Mouse (Mus musculus) spleen, adult 2 months (tissue): Measurements from ENCODE around the gene Gm17268. TPM values are rescaled to one million over a fixed set of nuclear protein-coding genes. Genes with fewer than 3 reads are reported as not detected.

Experiments
- DNase-seq, 2 experiments: peaks; one replicate each; pipeline versions ENCODE4 v3.0.0 to v3.0.0-alpha.2; 2012 to 2021; ENCODE audit warnings: low spot score in 2 of 2, low read depth in 1 of 2
- H3K27ac ChIP-seq: fragments of 200-500 bp; 2 replicates; pipeline ENCODE4 v1.5.1; 2012; ENCODE audit warnings: low read length, inconsistent platforms; ENCODE audit not compliant: insufficient read depth
- H3K27me3 ChIP-seq: fragments of 200-500 bp; 2 replicates; pipeline ENCODE4 v1.6.1; 2012; ENCODE audit warnings: mild to moderate bottlenecking, moderate library complexity, low read length, inconsistent platforms; ENCODE audit not compliant: control insufficient read depth, insufficient read depth
- H3K36me3 ChIP-seq: fragments of 200-500 bp; 2 replicates; pipeline ENCODE4 v1.6.1; 2012; ENCODE audit warnings: mild to moderate bottlenecking, low read length, inconsistent platforms; ENCODE audit not compliant: control insufficient read depth, insufficient read depth
- H3K4me1 ChIP-seq: fragments of 200-500 bp; 2 replicates; pipeline ENCODE4 v1.6.1; 2011; ENCODE audit warnings: inconsistent platforms; ENCODE audit not compliant: control insufficient read depth, insufficient read depth, insufficient read length
- H3K4me3 ChIP-seq: fragments of 200-500 bp; 2 replicates; pipeline ENCODE4 v1.5.1; 2011; ENCODE audit warnings: mild to moderate bottlenecking, inconsistent platforms; ENCODE audit not compliant: insufficient read depth, insufficient read length; ENCODE audit errors: extremely low read depth
- CTCF ChIP-seq: fragments of 200-500 bp; IDR thresholded peaks from 2 replicates; pipeline ENCODE4 v1.5.1; 2011; ENCODE audit warnings: mild to moderate bottlenecking, inconsistent platforms; ENCODE audit not compliant: insufficient read depth, insufficient read length, insufficient replicate concordance; ENCODE audit errors: extremely low read depth
- POLR2A ChIP-seq: fragments of 200-500 bp; IDR thresholded peaks from 2 replicates; pipeline ENCODE4 v1.6.1; 2011; ENCODE audit warnings: low read depth, low read length, inconsistent platforms
- whole genome bisulfite sequencing: fragments of 180-500 bp; shearing (Covaris S2); methylation state at CpG from one replicate; pipeline ENCODE4 v1.1.7; 2018; 5-methylcytosine and 5-hydroxymethylcytosine counted together
- polyA plus RNA-seq: library from polyadenylated mRNA; depleted of rRNA; stranded (reverse); fragments of >200 nt; gene quantifications from 2 replicates; pipeline ENCODE4 v1.2.3, GENCODE M21; 2012; rRNA removed

The Gm17268 gene
- polyA plus RNA-seq = not detected in 2 replicates

- WGBS = 37% methylated on average over 2 of the region's 2 CpGs
- DNase-seq = no peak
- TF ChIP-seq CTCF (no peak), POLR2A (no peak)
- H3K4me3 ChIP-seq = no peak within 1 kb of the TSS
- H3K4me1 ChIP-seq = no peaks in the 10 kb centered on the region
- no peaks in the 10 kb centered on the region for H3K36me3 ChIP-seq
- H3K27me3 ChIP-seq = no peaks in the 10 kb centered on the region
- H3K27ac ChIP-seq = no peak within 1 kb of the TSS
Measured at GRCm38 (mm10) chr11:82038535-82038934, at the start of gene Gm17268. Gene Gm17268 (minus strand): TSS chr11:82038562.

DNA sequence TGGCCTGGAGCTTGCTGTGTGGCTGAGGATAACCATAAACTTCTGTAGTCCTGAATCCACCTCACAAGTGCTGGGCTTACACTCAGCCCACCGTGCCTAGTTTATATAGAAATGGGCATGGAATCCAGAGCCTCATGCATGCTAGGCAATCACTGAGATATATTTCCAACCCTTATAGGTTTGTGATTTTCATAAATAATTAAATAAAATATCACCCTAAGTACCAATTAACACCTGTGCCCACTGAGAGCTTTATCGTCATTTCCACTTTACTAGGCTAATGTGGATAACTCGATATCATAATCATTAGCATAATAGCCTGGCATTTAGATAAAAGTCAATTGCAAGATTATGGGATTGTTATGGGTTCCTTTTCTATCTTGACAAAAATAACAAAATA is 46.0 kb upstream of the Gm17268 start:
- TF ChIP-seq CTCF = no peak
- TF ChIP-seq POLR2A = no peak
- Histone ChIP-seq H3K27me3 (no peaks in the 10 kb centered on the region), H3K27ac (no peak overlapping the region), H3K4me1 (no peaks in the 10 kb centered on the region), H3K36me3 (no peaks in the 10 kb centered on the region), H3K4me3 (no peak overlapping the region)
- DNase-seq = no peak
- WGBS = 90% methylated on average over 3 of the region's 3 CpGs

DNA sequence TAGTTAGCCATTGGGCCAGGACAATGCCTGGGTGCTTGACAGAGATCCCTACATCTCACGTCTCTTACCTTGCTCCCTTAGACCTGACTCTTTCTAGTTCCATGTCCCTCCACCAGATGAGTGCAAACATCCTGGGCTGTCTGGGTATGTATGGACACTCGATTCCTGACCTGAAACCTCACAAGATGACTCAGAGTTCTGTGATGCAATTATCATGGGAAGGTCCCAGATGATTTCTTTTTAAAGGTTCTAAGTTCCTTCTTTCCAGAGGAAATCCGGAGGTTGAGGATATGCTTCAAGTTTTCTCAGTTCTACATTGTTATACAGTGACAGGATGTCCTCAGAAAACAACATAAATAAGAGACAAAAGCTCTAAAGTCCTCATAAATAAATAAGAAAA is 42.5 kb upstream of the Gm17268 start:
- Histone ChIP-seq H3K27ac (no peak overlapping the region), H3K36me3 (no peaks in the 10 kb centered on the region), H3K4me1 (no peaks in the 10 kb centered on the region), H3K27me3 (no peaks in the 10 kb centered on the region), H3K4me3 (no peak overlapping the region)
- no peak for TF ChIP-seq CTCF
- no peak for TF ChIP-seq POLR2A
- WGBS = 66% methylated on average over 3 of the region's 3 CpGs
- no peak for DNase-seq

GRCm38 (mm10) chr11:82078136-82078730 is 39.9 kb upstream of the Gm17268 start:
- TF ChIP-seq POLR2A (no peak), CTCF (no peak)
- H3K36me3 ChIP-seq = no peaks in the 10 kb centered on the region
- H3K27me3 ChIP-seq = no peaks in the 10 kb centered on the region
- no peaks in the 10 kb centered on the region for H3K4me1 ChIP-seq
- H3K4me3 ChIP-seq = no peak overlapping the region
- DNase-seq = no peak
- no peak overlapping the region for H3K27ac ChIP-seq

DNA sequence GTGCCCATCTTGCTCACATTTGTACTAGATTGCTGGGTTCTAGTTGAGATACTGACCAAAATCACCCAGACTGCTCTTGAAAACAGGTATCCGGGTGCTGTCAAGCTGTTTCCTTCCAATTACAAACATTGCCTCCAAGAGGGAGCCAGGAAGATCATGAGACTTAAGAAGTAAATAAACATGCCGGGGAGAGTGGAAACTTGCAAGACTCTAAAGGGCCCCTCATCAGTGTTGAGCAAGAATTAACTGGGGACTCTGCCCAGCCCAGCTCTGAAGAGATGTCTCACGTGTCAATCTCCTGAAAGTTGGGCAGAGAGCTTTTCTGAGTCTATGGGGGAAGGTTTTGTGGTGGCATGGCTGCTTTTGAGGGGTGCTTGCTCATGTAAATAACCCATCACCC is 38.7 kb upstream of the Gm17268 start:
- no peak overlapping the region for H3K4me3 ChIP-seq
- H3K27me3 ChIP-seq = no peaks in the 10 kb centered on the region
- 43% methylated on average over 3 of the region's 3 CpGs for WGBS
- no peaks in the 10 kb centered on the region for H3K4me1 ChIP-seq
- H3K27ac ChIP-seq = no peak overlapping the region
- DNase-seq = no peak
- TF ChIP-seq POLR2A = no peak
- no peak for TF ChIP-seq CTCF
- no peaks in the 10 kb centered on the region for H3K36me3 ChIP-seq

- no peaks in the 10 kb centered on the region for H3K27me3 ChIP-seq
- H3K36me3 ChIP-seq = no peaks in the 10 kb centered on the region
- H3K4me1 ChIP-seq = no peaks in the 10 kb centered on the region
- H3K27ac ChIP-seq = no peak overlapping the region
- no peak for DNase-seq
- WGBS = 85% methylated on average over 3 of the region's 3 CpGs
- no peak for TF ChIP-seq CTCF
- no peak overlapping the region for H3K4me3 ChIP-seq
Measured at GRCm38 (mm10) chr11:82073686-82074085, 35.3 kb upstream of the Gm17268 start.

DNA sequence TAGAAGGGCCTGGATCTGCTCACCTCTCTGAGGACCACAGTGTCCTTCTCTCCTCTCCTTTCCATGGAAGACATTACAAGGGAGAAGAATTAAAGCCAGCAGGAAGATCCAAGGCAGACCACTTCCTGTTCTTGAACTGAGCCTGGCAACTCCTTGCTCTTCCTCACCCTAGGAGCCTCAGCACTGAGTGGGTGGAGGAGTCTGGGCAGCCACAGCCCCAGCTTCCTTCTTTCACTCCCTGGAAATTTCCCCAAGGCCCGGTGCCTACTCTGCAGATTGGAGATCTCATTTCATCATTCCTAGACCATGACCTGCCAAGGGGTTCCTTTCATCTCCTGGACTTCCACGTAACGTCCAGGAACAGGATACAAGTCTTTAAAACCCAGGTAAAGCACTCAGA is 34.6 kb upstream of the Gm17268 start:
- Histone ChIP-seq H3K27me3 (no peaks in the 10 kb centered on the region), H3K4me1 (no peaks in the 10 kb centered on the region), H3K27ac (no peak overlapping the region), H3K4me3 (no peak overlapping the region), H3K36me3 (no peaks in the 10 kb centered on the region)
- TF ChIP-seq POLR2A (no peak), CTCF (no peak)
- no peak for DNase-seq
- 68% methylated on average over 3 of the region's 3 CpGs for WGBS
